Mouse (Mus musculus) urinary bladder, postnatal 36 days (tissue): Measurements from ENCODE around the gene Pi4k2b.
"Not testable (repeated sequence)": the region's sequence is repeated elsewhere in the genome, so short reads cannot be mapped to it uniquely, and the experiment has no call there.

Experiments
- DNase-seq, 2 experiments: peaks; one replicate each; pipeline ENCODE4 v3.0.0; 2022; ENCODE audit warnings: low spot score in 2 of 2, mixed read lengths in 1 of 2

The Pi4k2b gene

GRCm38 (mm10) chr5:52741391-52742111 is at the start of gene Pi4k2b:
Gene Pi4k2b, plus strand, starts transcription at chr5:52741574.
- peak; percentile 67 to 81 for DNase-seq

DNA sequence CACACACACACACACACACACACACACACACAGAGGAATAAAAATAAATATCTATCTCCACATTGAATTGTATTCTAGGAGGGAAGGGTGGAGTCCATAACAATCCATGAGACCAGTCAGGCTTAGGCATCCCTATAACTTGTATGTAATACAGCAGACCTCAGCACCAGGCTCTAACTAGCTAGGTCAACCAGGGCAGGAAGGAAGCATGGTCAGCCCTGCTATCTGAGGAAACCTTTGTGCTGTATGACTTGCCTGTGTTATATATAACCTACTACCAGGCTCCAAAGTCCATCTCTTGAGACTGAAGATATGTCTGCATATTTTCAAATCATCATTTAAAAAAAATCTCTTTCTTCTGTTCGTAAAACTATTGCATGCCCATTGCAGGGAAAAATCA is 44.1 kb upstream of the Pi4k2b start:
- DNase-seq: no peak

- DNase-seq: not testable (repeated sequence)
Measured at GRCm38 (mm10) chr5:52697882-52698440, 43.4 kb upstream of the Pi4k2b start.

DNA sequence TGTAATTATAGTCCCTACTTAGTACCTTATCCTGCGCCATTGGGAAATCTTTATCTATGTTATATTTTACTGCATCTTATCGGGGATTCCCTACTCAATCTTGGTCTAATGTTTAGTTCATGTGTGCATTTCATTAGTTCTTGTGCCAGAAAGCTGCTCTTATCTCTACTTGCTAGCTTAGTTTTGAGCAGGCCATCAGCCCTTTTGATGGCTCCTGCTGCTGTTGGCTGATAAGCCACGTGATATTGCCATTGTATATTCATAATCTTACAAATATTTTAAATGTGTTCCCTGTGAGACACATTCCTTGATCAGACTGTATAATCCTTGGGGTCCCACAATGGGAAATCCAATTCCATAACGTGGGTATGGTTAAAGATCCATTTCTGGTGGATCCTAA is 36.8 kb upstream of the Pi4k2b start:
- no peak for DNase-seq

- DNase-seq: no peak
Measured at GRCm38 (mm10) chr5:52712704-52713103, 28.7 kb upstream of the Pi4k2b start.

DNA sequence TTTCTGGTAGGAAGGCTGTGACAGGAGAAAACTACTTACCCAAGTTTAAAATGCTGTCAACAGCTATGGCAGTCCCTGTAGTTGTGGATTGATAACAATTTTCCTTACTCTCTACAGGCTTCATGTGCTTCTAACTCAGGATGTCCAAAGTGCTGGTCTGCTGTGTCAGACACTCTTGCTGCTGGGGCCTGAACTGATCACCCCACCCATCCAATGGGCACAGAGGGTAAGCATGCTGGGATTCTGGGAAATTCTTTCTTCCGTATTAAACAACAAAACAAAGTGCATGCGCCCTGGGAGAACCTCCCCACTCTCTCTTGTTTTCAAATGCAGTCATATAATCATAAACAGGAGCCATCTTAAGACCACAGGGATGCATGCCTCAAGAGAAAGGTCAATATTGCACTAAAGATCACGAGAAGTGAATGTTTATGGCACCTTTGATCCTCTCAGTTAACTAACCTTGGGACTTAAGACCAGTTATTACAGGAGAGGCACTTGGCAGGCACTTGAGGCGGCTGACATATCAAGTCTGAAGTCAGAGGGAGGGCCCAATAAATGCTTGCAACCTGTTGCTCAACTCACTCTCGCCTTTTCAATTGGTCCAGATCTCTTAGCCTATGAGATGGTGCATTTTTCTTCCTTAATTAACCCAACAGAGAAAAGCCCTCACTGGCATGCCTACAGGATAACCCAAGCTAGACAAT is 24.5 kb upstream of the Pi4k2b start:
- no peak for DNase-seq

GRCm38 (mm10) chr5:52721003-52721402 is 20.4 kb upstream of the Pi4k2b start:
- DNase-seq: no peak

DNA sequence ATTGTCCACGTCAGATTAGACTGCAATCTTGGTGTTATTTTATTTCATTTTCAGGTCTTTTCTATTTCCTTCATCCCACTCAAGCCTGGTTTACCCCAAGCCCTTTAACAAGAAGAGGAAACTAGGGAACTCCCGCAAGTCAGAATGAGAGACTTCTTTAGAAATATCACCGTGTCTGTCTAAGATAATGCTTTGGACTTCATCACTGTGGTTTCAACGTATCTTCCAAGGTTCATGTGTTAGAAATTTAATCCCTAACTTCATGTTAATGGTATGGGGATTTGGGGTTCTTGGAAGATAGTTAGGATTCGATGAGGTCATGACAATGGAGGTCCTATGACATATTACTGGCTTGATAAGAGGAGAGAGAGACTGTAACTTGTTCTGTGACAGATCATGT is 13.6 kb upstream of the Pi4k2b start:
- no peak for DNase-seq

GRCm38 (mm10) chr5:52732811-52733210 is 8.6 kb upstream of the Pi4k2b start:
- DNase-seq: no peak

DNA sequence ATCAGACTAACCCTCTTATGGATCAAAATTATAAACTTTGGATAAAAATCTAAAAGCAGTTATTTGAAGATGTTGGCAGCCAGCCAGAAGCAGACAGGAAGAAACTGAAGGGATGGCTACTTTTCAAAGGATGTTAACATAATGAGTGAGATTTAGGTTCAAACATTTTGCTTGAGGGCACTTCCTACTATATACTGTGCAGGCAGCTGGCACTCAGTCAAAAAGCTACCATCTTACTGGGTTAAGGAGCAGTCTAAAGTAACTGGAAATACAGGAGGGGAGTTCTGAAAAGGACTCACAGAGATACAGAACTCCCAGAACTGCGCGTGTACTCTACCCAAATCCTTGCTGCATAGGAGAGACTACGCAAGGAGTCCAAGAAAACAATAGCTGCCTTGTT is 5.3 kb upstream of the Pi4k2b start:
- no peak for DNase-seq

- DNase-seq: peak; percentile 20 to 51
Measured at GRCm38 (mm10) chr5:52742112-52742813, 889 bp downstream of the Pi4k2b start.

- no peak for DNase-seq
Measured at GRCm38 (mm10) chr5:52743231-52743630, 1.9 kb downstream of the Pi4k2b start.

GRCm38 (mm10) chr5:52746920-52747319 is 5.5 kb downstream of the Pi4k2b start:
- DNase-seq: no peak

DNA sequence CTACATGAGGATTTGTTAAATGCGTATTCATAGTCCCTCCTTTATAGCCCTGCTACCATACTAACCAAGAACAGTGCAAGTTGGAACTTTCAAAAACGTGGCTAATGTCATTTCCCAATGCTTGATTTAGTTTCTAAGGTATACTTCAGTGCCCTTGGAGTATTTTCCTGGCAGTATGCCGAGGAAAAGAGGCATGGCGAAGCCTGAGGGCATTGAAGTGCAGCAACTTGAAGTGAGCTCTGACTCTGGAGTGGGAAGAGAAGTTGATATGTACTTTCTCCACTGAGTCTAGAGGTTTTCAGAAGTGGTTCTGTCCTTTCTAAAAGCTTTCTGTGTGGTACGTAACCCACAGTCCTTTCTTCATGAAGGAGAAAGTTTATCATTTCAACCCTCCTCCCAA is 7.4 kb downstream of the Pi4k2b start:
- DNase-seq: no peak

DNA sequence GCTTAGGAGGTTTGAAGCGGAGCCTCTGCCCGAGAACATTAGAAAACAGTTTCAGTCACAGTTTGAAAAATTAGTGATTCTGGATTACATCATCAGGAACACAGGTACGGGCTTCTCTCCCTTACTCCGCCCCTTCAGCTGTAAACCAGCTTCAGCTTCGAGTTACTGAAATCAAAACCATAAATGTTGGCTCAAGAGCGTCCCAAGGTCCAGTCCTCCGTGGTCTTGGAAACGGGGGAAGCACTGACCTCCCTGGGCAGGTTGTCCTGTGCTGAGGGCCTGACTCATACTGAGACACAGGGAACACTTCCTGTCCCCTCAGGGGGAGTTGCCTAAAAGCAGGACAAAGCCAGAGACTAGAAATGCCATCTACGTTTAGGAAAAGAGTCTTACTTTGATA is 11.8 kb downstream of the Pi4k2b start:
- DNase-seq: no peak

GRCm38 (mm10) chr5:52754196-52754595 is 12.8 kb downstream of the Pi4k2b start:
- DNase-seq: no peak

GRCm38 (mm10) chr5:52755337-52755736 is 14.0 kb downstream of the Pi4k2b start:
- no peak for DNase-seq

DNA sequence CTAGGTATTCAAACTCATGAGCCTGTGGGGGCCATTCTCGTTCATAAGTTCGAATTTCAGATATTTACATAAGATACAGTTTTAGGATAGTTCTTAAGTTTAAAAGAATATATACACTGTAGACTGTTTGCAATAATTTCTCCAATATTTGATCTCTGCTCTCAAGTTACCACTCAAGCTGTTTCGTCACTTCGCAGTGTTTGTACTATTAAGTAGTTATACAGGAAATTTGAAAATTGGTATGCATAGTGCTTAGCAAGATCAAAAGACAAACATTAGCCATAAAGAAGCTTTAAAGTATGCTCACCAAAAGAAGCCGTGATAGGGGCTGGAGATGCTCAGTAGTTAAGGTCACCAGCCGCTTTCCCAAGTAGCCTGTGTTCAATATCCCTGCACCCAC is 14.6 kb downstream of the Pi4k2b start:
- DNase-seq: no peak

DNA sequence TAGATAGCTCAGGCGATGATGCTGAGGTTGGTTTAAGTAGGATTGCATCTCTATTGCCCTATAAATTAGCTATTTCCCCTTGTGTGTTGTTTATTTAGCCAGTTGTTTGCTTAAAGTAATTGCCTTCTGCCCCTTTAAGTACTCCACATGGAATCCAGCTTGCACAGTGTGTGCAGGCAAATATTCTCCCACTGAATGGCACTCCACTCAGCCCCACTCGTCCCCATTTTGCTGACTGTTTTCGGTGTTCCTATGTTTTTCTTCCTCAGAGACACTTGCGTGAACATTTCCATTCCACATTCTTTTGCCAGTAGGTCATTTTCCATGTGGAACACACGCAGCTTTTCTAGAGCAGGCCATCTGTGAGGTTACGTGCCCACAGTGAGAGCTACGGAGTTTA is 21.2 kb downstream of the Pi4k2b start:
- no peak for DNase-seq

- no peak for DNase-seq
Measured at GRCm38 (mm10) chr5:52774267-52774666, 32.9 kb downstream of the Pi4k2b start.

DNA sequence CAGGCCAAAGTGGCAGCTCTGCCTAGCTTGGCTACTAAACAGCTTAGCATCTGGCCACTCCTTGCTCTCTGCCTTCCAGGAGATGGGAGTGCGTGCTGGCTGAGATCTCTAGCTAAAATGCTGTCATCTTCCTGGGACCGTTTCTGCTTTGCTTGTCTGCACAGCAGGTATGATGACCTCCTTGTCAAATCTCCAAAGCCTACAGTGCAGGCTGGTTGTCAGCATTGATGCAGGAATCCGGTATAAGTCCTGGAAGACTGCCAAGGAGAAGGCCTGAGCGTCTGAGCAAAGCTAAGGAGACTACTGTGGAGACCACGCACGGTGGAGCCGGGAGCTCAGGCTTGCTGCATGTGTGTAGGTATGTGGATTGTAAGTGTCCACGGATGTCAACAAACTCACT is 33.9 kb downstream of the Pi4k2b start, which contains the start of gene Zcchc4:
Gene Zcchc4, plus strand, starts transcription at position 173 of the 400 bp plus-strand sequence.
- DNase-seq: no peak
